Mouse (Mus musculus) liver, embryonic 16.5 days (tissue): Measurements from ENCODE around the gene Znrd1. TPM values are rescaled to one million over a fixed set of nuclear protein-coding genes. Genes with fewer than 3 reads are reported as not detected.
"Not testable (repeated sequence)": the region's sequence is repeated elsewhere in the genome, so short reads cannot be mapped to it uniquely, and the experiment has no call there.

Experiments used
- ATAC-seq: fragments of 200-750 bp; cut with Nextera tagmentation; 2 replicates; pipeline ENCODE4 v1.8.0; 2017; ENCODE audit warnings: low read depth, mild to moderate bottlenecking, moderate number of reproducible peaks, moderate library complexity
- H3K27ac ChIP-seq: fragments of 300-500 bp; sonication (generic); 2 replicates; pipeline ENCODE4 v1.5.1; 2014; ENCODE audit warnings: mild to moderate bottlenecking, low read length
- H3K27me3 ChIP-seq: fragments of 300-500 bp; sonication (generic); 2 replicates; pipeline ENCODE4 v1.6.1; 2014; ENCODE audit warnings: low read depth, low read length, mixed read lengths; ENCODE audit not compliant: control insufficient read depth, insufficient read depth
- H3K36me3 ChIP-seq: fragments of 300-500 bp; sonication (generic); 2 replicates; pipeline ENCODE4 v1.6.1; 2014; ENCODE audit warnings: mild to moderate bottlenecking; ENCODE audit not compliant: control insufficient read depth, insufficient read depth
- H3K4me1 ChIP-seq: fragments of 300-500 bp; sonication (generic); 2 replicates; pipeline ENCODE4 v1.6.1; 2014; ENCODE audit warnings: low read depth, low read length, mixed read lengths; ENCODE audit not compliant: control insufficient read depth
- H3K4me2 ChIP-seq: fragments of 300-500 bp; sonication (generic); 2 replicates; pipeline ENCODE4 v1.6.1; 2014; ENCODE audit warnings: low read depth, low read length, mixed read lengths
- H3K4me3 ChIP-seq: fragments of 300-500 bp; sonication (generic); 2 replicates; pipeline ENCODE4 v1.5.1; 2014; ENCODE audit warnings: low read depth, mild to moderate bottlenecking, low read length
- H3K9ac ChIP-seq: fragments of 300-500 bp; sonication (generic); 2 replicates; pipeline ENCODE4 v1.6.1; 2014; ENCODE audit warnings: low read depth, low read length
- H3K9me3 ChIP-seq: fragments of 300-500 bp; sonication (generic); replicated peaks from 2 replicates; pipeline ENCODE4 v1.6.1; 2016; ENCODE audit warnings: low read length; ENCODE audit not compliant: control insufficient read depth
- WGBS: fragments of 180-500 bp; shearing (Covaris S2); extraction: QIAGEN DNeasy Blood & Tissue Kit; methylation state at CpG from one replicate; pipeline ENCODE4 v1.1.7; 2014; ENCODE audit not compliant: insufficient replicate concordance; 5-methylcytosine and 5-hydroxymethylcytosine counted together
- polyA plus RNA-seq: library from polyadenylated mRNA; unstranded; fragments of >200 nt; fragmentation: Nextera tagmentation; extraction: Ambion mirVana; gene quantifications from 2 replicates; pipeline ENCODE4 v1.2.1, GENCODE M21; 2015

Gene Znrd1
- polyA plus RNA-seq, 1 experiment from 2014 or later, result 20.9 TPM

GRCm38 (mm10) chr17:36993770-36994325 is 35.5 kb upstream of the Znrd1 start:
- peaks cover 8% of the 10 kb centered on the region for H3K27me3 ChIP-seq
- H3K27ac ChIP-seq, result no peak overlapping the region
- H3K9ac ChIP-seq, result no peak overlapping the region
- H3K4me1 ChIP-seq, result no peaks in the 10 kb centered on the region
- WGBS, result 66% methylated on average over 4 of the region's 4 CpGs
- no peak overlapping the region for H3K4me3 ChIP-seq
- ATAC-seq, result no peak
- H3K4me2 ChIP-seq, result no peak overlapping the region
- H3K9me3 ChIP-seq, result no peaks in the 10 kb centered on the region
- H3K36me3 ChIP-seq, result no peaks in the 10 kb centered on the region

- Histone ChIP-seq H3K4me2 (no peak overlapping the region), H3K36me3 (no peaks in the 10 kb centered on the region), H3K4me3 (no peak overlapping the region), H3K9me3 (no peaks in the 10 kb centered on the region), H3K27ac (no peak overlapping the region), H3K4me1 (no peaks in the 10 kb centered on the region), H3K27me3 (peaks cover 21% of the 10 kb centered on the region), H3K9ac (no peak overlapping the region)
- no peak for ATAC-seq
- WGBS, result 15% methylated on average over 3 of the region's 3 CpGs
Measured at GRCm38 (mm10) chr17:36992336-36993104, 34.2 kb upstream of the Znrd1 start.

- H3K27ac ChIP-seq, H3K4me3 ChIP-seq, H3K9ac ChIP-seq, H3K4me1 ChIP-seq, ATAC-seq, H3K36me3 ChIP-seq, H3K4me2 ChIP-seq, H3K9me3 ChIP-seq: not testable (repeated sequence)
- WGBS, result 70% methylated on average over 6 of the region's 6 CpGs
- H3K27me3 ChIP-seq, result peaks cover 24% of the 10 kb centered on the region
Measured at GRCm38 (mm10) chr17:36990630-36991029, 32.3 kb upstream of the Znrd1 start.

GRCm38 (mm10) chr17:36989437-36989836 is 31.1 kb upstream of the Znrd1 start, which contains the start of gene H2-M5:
Gene H2-M5 (minus strand): TSS chr17:36989537.
- H3K4me1 ChIP-seq, result no peaks in the 10 kb centered on the region
- H3K27ac ChIP-seq, result no peak within 1 kb of the TSS
- H3K9ac ChIP-seq, result no peak within 1 kb of the TSS
- no peak within 1 kb of the TSS for H3K4me3 ChIP-seq
- H3K36me3 ChIP-seq, result no peaks in the 10 kb centered on the region
- 31% methylated on average over 5 of the region's 5 CpGs for WGBS
- ATAC-seq, result no peak
- no peaks in the 10 kb centered on the region for H3K9me3 ChIP-seq
- peaks cover 24% of the 10 kb centered on the region for H3K27me3 ChIP-seq
- no peak within 1 kb of the TSS for H3K4me2 ChIP-seq

- Histone ChIP-seq H3K9ac (no peak overlapping the region), H3K27ac (no peak overlapping the region), H3K4me1 (no peaks in the 10 kb centered on the region), H3K9me3 (no peaks in the 10 kb centered on the region), H3K36me3 (no peaks in the 10 kb centered on the region), H3K27me3 (peaks cover 24% of the 10 kb centered on the region), H3K4me3 (no peak overlapping the region), H3K4me2 (no peak overlapping the region)
- WGBS, result 7% methylated on average over 24 of the region's 24 CpGs
- ATAC-seq, result no peak
Measured at GRCm38 (mm10) chr17:36988475-36988874, 30.1 kb upstream of the Znrd1 start.

GRCm38 (mm10) chr17:36982253-36983155 is 24.1 kb upstream of the Znrd1 start:
- Histone ChIP-seq H3K9ac (no peak overlapping the region), H3K27ac (no peak overlapping the region), H3K4me3 (no peak overlapping the region), H3K9me3 (no peaks in the 10 kb centered on the region), H3K36me3 (no peaks in the 10 kb centered on the region), H3K4me1 (no peaks in the 10 kb centered on the region), H3K27me3 (peaks cover 8% of the 10 kb centered on the region), H3K4me2 (no peak overlapping the region)
- ATAC-seq, result no peak
- 31% methylated on average over 5 of the region's 5 CpGs for WGBS

GRCm38 (mm10) chr17:36981845-36982244 is 23.5 kb upstream of the Znrd1 start:
- H3K27ac ChIP-seq, result no peak overlapping the region
- H3K27me3 ChIP-seq, result peaks cover 5% of the 10 kb centered on the region; the same call in 1 of the 2 replicates
- H3K36me3 ChIP-seq, result no peaks in the 10 kb centered on the region
- H3K4me2 ChIP-seq, result 0 out of 2 replicates have a peak overlapping the region, but pooled peaks have one; percentile 8
- WGBS, result 13% methylated on average over 4 of the region's 4 CpGs
- no peaks in the 10 kb centered on the region for H3K9me3 ChIP-seq
- ATAC-seq, result no peak
- H3K4me1 ChIP-seq, result no peaks in the 10 kb centered on the region
- no peak overlapping the region for H3K9ac ChIP-seq
- H3K4me3 ChIP-seq, result no peak overlapping the region

- no peak within 1 kb of the TSS for H3K27ac ChIP-seq
- no peaks in the 10 kb centered on the region for H3K9me3 ChIP-seq
- WGBS, result 6% methylated on average over 18 of the region's 18 CpGs
- H3K27me3 ChIP-seq, result peaks cover 5% of the 10 kb centered on the region; the same call in 1 of the 2 replicates
- H3K9ac ChIP-seq, result no peak within 1 kb of the TSS
- H3K36me3 ChIP-seq, result no peaks in the 10 kb centered on the region
- no peak for ATAC-seq
- no peaks in the 10 kb centered on the region for H3K4me1 ChIP-seq
- no peak within 1 kb of the TSS for H3K4me3 ChIP-seq
- H3K4me2 ChIP-seq, result 0 out of 2 replicates have a peak within 1 kb of the TSS, but pooled peaks have one; percentile 8
Measured at GRCm38 (mm10) chr17:36981221-36981813, 23.0 kb upstream of the Znrd1 start, which contains the start of gene 2410137M14Rik. Gene 2410137M14Rik (minus strand): TSS chr17:36981237.
